Mouse (Mus musculus) inflammation-experienced regulatory T-cells, adult 6 months (primary cell): ENCODE measurements at regions not wholly inside any gene's neighbourhood (a gene's known extent, or its start where the extent isn't known, plus 50 kb on each side); places are given as distances from the start of the nearest gene placed in this dataset.

Source experiments
- ATAC-seq: one replicate; pipeline ENCODE4 v1.8.0; 2017

- ATAC-seq = no peak
Observed at GRCm38 (mm10) chr1:43367151-43367895, 77.1 kb upstream of the Nck2 start.

GRCm38 (mm10) chr1:43371863-43372262 is 72.5 kb upstream of the Nck2 start:
- no peak for ATAC-seq

- ATAC-seq = no peak
Observed at GRCm38 (mm10) chr1:43374946-43375345, 69.4 kb upstream of the Nck2 start.

DNA sequence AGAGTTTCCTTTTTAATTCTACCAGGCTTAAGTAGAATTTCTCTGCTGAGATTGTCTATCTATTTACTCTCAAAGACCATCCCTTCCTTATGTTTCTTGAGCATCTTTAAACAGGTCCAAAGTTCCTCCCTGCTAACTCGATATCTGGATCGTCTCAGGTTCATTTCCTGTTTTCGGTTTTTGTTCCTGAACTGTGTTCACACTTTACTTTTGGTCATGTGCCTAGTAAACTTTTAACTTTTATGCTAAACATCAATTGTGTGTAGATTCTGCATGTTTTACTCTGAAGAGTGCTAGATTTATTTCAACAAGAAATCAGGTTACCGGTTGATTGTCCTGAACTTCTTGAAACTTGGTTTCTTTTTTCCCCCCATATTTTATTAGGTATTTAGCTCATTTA is 68.5 kb upstream of the Nck2 start:
- ATAC-seq = no peak

GRCm38 (mm10) chr1:43377491-43378263 is 66.7 kb upstream of the Nck2 start:
- no peak for ATAC-seq

DNA sequence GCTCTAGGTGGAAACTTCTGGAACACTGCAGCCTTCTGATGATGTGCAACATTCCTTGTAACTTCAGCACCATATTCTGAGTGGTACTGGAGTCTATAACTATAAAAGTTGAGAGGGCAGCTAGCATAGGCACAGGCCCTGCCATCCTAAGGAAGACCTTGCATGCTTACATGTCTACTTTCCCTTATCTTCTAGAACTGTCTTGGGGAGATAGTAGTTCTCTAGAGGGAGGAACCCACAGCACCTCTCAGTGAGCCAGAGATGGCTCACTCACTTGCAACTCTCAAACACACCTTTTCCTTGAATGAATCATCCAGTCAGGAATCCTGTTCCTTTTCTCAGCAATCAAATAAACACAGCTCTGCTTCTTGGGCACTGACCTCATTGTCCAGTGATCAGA is 59.4 kb upstream of the Nck2 start:
- ATAC-seq = no peak

DNA sequence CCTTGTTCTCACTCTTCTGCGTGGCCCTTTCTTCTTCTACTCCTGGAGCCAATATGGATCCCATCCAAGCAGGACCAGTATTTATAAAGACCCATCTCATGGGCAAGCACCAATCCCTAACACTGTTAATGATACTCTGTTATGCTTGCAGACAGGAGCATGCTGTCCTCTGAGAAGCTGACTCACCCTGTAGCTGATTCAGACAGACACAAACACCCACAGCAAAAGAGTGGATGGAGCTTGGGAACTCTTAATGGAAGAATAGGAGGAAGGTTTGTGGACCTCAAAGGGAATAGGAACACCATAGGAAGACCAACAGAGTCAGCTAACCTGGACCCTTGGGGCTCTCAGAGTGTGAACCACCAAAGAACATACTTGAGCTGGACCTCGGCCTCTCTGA is 50.3 kb upstream of the Nck2 start:
- no peak for ATAC-seq
